Mouse (Mus musculus): ENCODE results near the gene Hesx1. TPM values are rescaled to one million over a fixed set of nuclear protein-coding genes. Genes with fewer than 3 reads are reported as not detected.

The Hesx1 gene
- total and polyA plus RNA-seq, 3 experiments = 1.9 to 4.3 (median 3.9) TPM

DNA sequence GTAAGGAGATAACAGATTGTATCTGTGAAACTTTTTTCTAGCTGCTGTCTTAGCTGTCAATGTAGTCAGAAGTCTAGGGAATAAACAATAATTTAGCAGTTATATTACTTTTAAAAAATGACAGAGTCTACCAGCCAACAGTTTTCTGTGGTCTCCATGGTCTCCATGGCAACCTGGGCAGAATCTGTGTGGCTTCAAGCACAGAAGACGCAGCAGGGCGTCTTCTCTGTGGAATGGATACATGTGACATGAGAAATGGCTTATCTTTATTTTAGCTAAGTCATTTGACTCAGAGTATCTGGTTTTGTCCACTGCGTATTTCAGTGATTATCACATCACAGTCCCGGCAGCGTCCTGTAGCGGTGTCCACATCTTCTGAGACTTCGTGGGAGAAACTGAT, 18.0 kb upstream of the Hesx1 start:
- DNase-seq (ENCODE audit: extremely low read depth) = no peak
- Histone ChIP-seq H3K27ac (ENCODE audit: insufficient read depth, low read depth) (no peak overlapping the region), H3K4me1 (ENCODE audit: control insufficient read depth in 1 of 2, insufficient read depth in 2 of 2) (peaks cover 0 to 3% of the 10 kb centered on the region in 2 experiments; a peak in 2 of 4 replicates), H3K4me2 (ENCODE audit: insufficient read depth, low read depth, poor library complexity, severe bottlenecking) (no peak overlapping the region), H3K27me3 (replicated peaks) (peaks cover 4% of the 10 kb centered on the region), H3K9me3 (replicated peaks; ENCODE audit: low read length) (peaks cover 6% of the 10 kb centered on the region), H3K4me3 (replicated peaks in 1 of 3; ENCODE audit: low read depth in 2 of 3, low read length in 2 of 3, poor library complexity in 1 of 3) (no peak overlapping the region), H3K79me2 (replicated peaks; ENCODE audit: control insufficient read depth, extremely low read depth, insufficient read depth, poor library complexity, severe bottlenecking) (no peaks in the 10 kb centered on the region), H3K9ac (ENCODE audit: insufficient read depth, low read depth) (no peak overlapping the region), H3K36me3 (replicated peaks in 1 of 2; ENCODE audit: control insufficient read depth in 1 of 2, insufficient read depth in 1 of 2, low read length in 1 of 2) (no peaks in the 10 kb centered on the region)
- in situ Hi-C loops (cut with MboI; ENCODE audit: low pct_ligation_motif_present, low pct_unique_long_range_greater_than_20kb, low sequenced_read_pairs) (loop anchor here (25.0 kb wide), 1 partner anchor 289 kb away; the partner anchor contains the start of gene Dnah12), dilution Hi-C loops (cut with MboI; ENCODE audit: extremely low pct_ligation_motif_present, extremely low pct_unique_long_range_greater_than_20kb, low sequenced_read_pairs) (no loop called here)
- no peak for TF ChIP-seq TCF12 (IDR thresholded peaks at IDR 0.05; ENCODE audit: low read depth, low read length)
- no peak for TF ChIP-seq POLR2A (IDR thresholded peaks at IDR 0.05; ENCODE audit: low read depth, low read length)
- no peak for TF ChIP-seq POLR2AphosphoS2 (IDR thresholded peaks at IDR 0.05; ENCODE audit: low read depth, low read length)
- no peak for TF ChIP-seq HCFC1 (IDR thresholded peaks at IDR 0.05; ENCODE audit: low read depth, low read length)
- TF ChIP-seq CHD2 (IDR thresholded peaks at IDR 0.05; ENCODE audit: low read length) = no peak
- no peak for TF ChIP-seq MAZ (IDR thresholded peaks at IDR 0.05; ENCODE audit: low read depth, low read length)
- no peak for TF ChIP-seq ZNF384 (IDR thresholded peaks at IDR 0.05; ENCODE audit: low read depth, low read length)
- no peak for TF ChIP-seq MXI1 (IDR thresholded peaks at IDR 0.05; ENCODE audit: low read depth, low read length)
- TF ChIP-seq PAX5 (IDR thresholded peaks at IDR 0.05; ENCODE audit: low read length) = no peak
- TF ChIP-seq RCOR1 (conservative IDR thresholded peaks at IDR 0.05; ENCODE audit: low read depth, low read length) = no peak
- no peak for TF ChIP-seq ETS1 (conservative IDR thresholded peaks at IDR 0.05; ENCODE audit: low read depth, low read length)
- no peak for TF ChIP-seq TBP (conservative IDR thresholded peaks at IDR 0.05; ENCODE audit: low read depth, low read length)
- no peak for TF ChIP-seq ZC3H11A (IDR thresholded peaks at IDR 0.05; ENCODE audit: low read depth, low read length)
- no peak for TF ChIP-seq BHLHE40 (IDR thresholded peaks at IDR 0.05; ENCODE audit: low read depth, low read length)
- TF ChIP-seq EP300 (IDR thresholded peaks at IDR 0.05; ENCODE audit: low read length) = no peak
- no peak for TF ChIP-seq RAD21 (IDR thresholded peaks at IDR 0.05; ENCODE audit: low read depth, low read length)
- TF ChIP-seq MAFK (IDR thresholded peaks at IDR 0.05; ENCODE audit: insufficient replicate concordance, low read length) = no peak
- TF ChIP-seq SMC3 (IDR thresholded peaks at IDR 0.05; ENCODE audit: low read depth, low read length) = no peak

DNA sequence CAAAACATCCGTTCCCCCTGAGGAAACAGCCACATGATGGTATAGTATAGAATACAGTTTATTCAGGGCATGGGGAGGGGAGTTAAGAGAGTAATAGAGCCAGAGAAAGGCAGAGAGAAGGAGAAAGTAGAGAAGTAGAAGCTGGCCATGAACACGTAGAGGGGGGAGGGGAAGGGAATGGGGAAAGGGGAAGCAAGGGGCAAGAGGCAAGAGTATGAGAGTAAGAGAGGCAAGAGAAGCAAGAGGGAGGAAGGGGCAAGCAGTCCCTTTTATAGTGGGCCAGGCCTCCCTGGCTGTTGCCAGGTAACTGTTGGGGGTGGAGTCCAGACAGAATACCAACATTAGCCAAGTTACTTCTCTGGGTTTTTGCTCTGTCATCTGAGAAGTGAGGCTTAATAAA, 16.7 kb upstream of the Hesx1 start:
- Histone ChIP-seq H3K27me3 (replicated peaks) (peaks cover under 1% of the 10 kb centered on the region), H3K9ac (ENCODE audit: insufficient read depth, low read depth) (no peak overlapping the region), H3K4me3 (replicated peaks in 1 of 3; ENCODE audit: low read depth in 2 of 3, low read length in 2 of 3, poor library complexity in 1 of 3) (no peak overlapping the region), H3K79me2 (replicated peaks; ENCODE audit: control insufficient read depth, extremely low read depth, insufficient read depth, poor library complexity, severe bottlenecking) (no peaks in the 10 kb centered on the region), H3K4me2 (ENCODE audit: insufficient read depth, low read depth, poor library complexity, severe bottlenecking) (no peak overlapping the region), H3K4me1 (ENCODE audit: control insufficient read depth in 1 of 2, insufficient read depth in 2 of 2) (peaks cover 0 to 3% of the 10 kb centered on the region in 2 experiments; a peak in 2 of 4 replicates), H3K9me3 (replicated peaks; ENCODE audit: low read length) (peaks cover 4% of the 10 kb centered on the region), H3K27ac (ENCODE audit: insufficient read depth, low read depth) (no peak overlapping the region), H3K36me3 (replicated peaks in 1 of 2; ENCODE audit: control insufficient read depth in 1 of 2, insufficient read depth in 1 of 2, low read length in 1 of 2) (no peaks in the 10 kb centered on the region)
- in situ Hi-C loops (cut with MboI; ENCODE audit: low pct_ligation_motif_present, low pct_unique_long_range_greater_than_20kb, low sequenced_read_pairs) = loop anchor here (25.0 kb wide), 1 partner anchor 290 kb away; the partner anchor contains the start of gene Dnah12
- no peak for DNase-seq (ENCODE audit: extremely low read depth)
- no peak for TF ChIP-seq CTCF (conservative IDR thresholded peaks at IDR 0.05 in 1 of 2, IDR thresholded peaks at IDR 0.05 in 1 of 2; ENCODE audit: low read depth in 2 of 2, low read length in 2 of 2)
- dilution Hi-C loops (cut with MboI; ENCODE audit: extremely low pct_ligation_motif_present, extremely low pct_unique_long_range_greater_than_20kb, low sequenced_read_pairs) = no loop called here
